Mouse (Mus musculus): ENCODE measurements around the gene Ifnar1.
"Not testable (repeated sequence)": the region's sequence is repeated elsewhere in the genome, so short reads cannot be mapped to it uniquely, and the experiment has no call there.

Ifnar1 gene

GRCm38 (mm10) chr16:91484808-91485700, at the start of gene Ifnar1:
Gene Ifnar1 (plus strand): TSS chr16:91485238.
- peak; percentile 96 to 97 for DNase-seq (ENCODE audit: low spot score in 2 of 2)

- no peak for DNase-seq (ENCODE audit: low spot score in 2 of 2)
These were observed 47.0 kb upstream of the Ifnar1 start for GRCm38 (mm10) chr16:91438081-91438480.

GRCm38 (mm10) chr16:91438599-91438998, 46.4 kb upstream of the Ifnar1 start:
- DNase-seq (ENCODE audit: low spot score in 2 of 2) = not testable (repeated sequence)

- DNase-seq (ENCODE audit: low spot score in 2 of 2) = peak; percentile 4 to 15
These were observed 43.7 kb upstream of the Ifnar1 start for GRCm38 (mm10) chr16:91441366-91441765.

- no peak for DNase-seq (ENCODE audit: low spot score in 2 of 2)
These were observed 43.2 kb upstream of the Ifnar1 start for GRCm38 (mm10) chr16:91441811-91442240.

GRCm38 (mm10) chr16:91442446-91442845, 42.6 kb upstream of the Ifnar1 start:
- DNase-seq (ENCODE audit: low spot score in 2 of 2) = peak; percentile 44 to 46

- no peak for DNase-seq (ENCODE audit: low spot score in 2 of 2)
These were observed 41.8 kb upstream of the Ifnar1 start for GRCm38 (mm10) chr16:91443211-91443611.

GRCm38 (mm10) chr16:91444847-91445246, 40.2 kb upstream of the Ifnar1 start:
- DNase-seq (ENCODE audit: low spot score in 2 of 2) = no peak

- DNase-seq (ENCODE audit: low spot score in 2 of 2) = no peak
These were observed 39.5 kb upstream of the Ifnar1 start for GRCm38 (mm10) chr16:91445566-91445965.

GRCm38 (mm10) chr16:91446778-91447511, 38.1 kb upstream of the Ifnar1 start:
- no peak for DNase-seq (ENCODE audit: low spot score in 2 of 2)

GRCm38 (mm10) chr16:91447512-91447900, 37.5 kb upstream of the Ifnar1 start:
- DNase-seq (ENCODE audit: low spot score in 2 of 2) = no peak

- no peak for DNase-seq (ENCODE audit: low spot score in 2 of 2)
These were observed 37.0 kb upstream of the Ifnar1 start for GRCm38 (mm10) chr16:91448088-91448487.

GRCm38 (mm10) chr16:91448895-91449294, 36.1 kb upstream of the Ifnar1 start:
- DNase-seq (ENCODE audit: low spot score in 2 of 2) = no peak

- no peak for DNase-seq (ENCODE audit: low spot score in 2 of 2)
These were observed 34.6 kb upstream of the Ifnar1 start for GRCm38 (mm10) chr16:91450137-91451064.

GRCm38 (mm10) chr16:91451949-91452348, 33.1 kb upstream of the Ifnar1 start:
- no peak for DNase-seq (ENCODE audit: low spot score in 2 of 2)

GRCm38 (mm10) chr16:91452363-91452896, 32.6 kb upstream of the Ifnar1 start:
- DNase-seq (ENCODE audit: low spot score in 2 of 2) = no peak

GRCm38 (mm10) chr16:91455868-91456267, 29.2 kb upstream of the Ifnar1 start:
- no peak for DNase-seq (ENCODE audit: low spot score in 2 of 2)

- DNase-seq (ENCODE audit: low spot score in 2 of 2) = no peak
These were observed 26.7 kb upstream of the Ifnar1 start for GRCm38 (mm10) chr16:91458301-91458746.

GRCm38 (mm10) chr16:91458976-91459375, 26.1 kb upstream of the Ifnar1 start:
- no peak for DNase-seq (ENCODE audit: low spot score in 2 of 2)

GRCm38 (mm10) chr16:91459396-91459795, 25.6 kb upstream of the Ifnar1 start:
- DNase-seq (ENCODE audit: low spot score in 2 of 2) = no peak

GRCm38 (mm10) chr16:91459841-91460370, 25.1 kb upstream of the Ifnar1 start:
- DNase-seq (ENCODE audit: low spot score in 2 of 2) = no peak
